Comparison of ENCODE assay signal across 11 mouse cellular contexts in genomic region chr13:107961972-107962371, GRCm38 (mm10).
DNase-seq lines count a peak whose midpoint lies in the region; ATAC-seq and TF ChIP-seq lines count a peak whose summit lies in the region.
"Had no signal": no experiment of that assay in that cellular context is flagged by ENCODE, and none has a peak within 500 bp of the region (broad histone marks: within the 10 kb centered on the region; RNA-seq: fewer than 3 reads in every experiment).

No protein-coding gene starts in this region.

- peak overlapping the region; percentile 25; the same call in 1 of the 2 replicates for H3K27ac ChIP-seq in hindbrain, embryonic 13.5 days
- no peak overlapping the region for H3K27ac ChIP-seq in hindbrain, embryonic 11.5 days (ENCODE audit: low read depth, low read length)
- H3K27ac ChIP-seq in hindbrain, postnatal 0 days: no peak overlapping the region
- no peak overlapping the region for H3K27ac ChIP-seq in thymus, adult 2 months (ENCODE audit: control insufficient read depth, insufficient read depth, low read length)
- H3K27ac ChIP-seq: liver, embryonic 13.5 days had no signal

- H3K4me2 ChIP-seq in hindbrain, embryonic 13.5 days: no peak overlapping the region
- H3K4me2 ChIP-seq in hindbrain, embryonic 11.5 days (replicated peaks; ENCODE audit: low read depth, low read length): no peak overlapping the region
- no peak overlapping the region for H3K4me2 ChIP-seq in hindbrain, postnatal 0 days (ENCODE audit: low read depth, low read length)
- H3K4me2 ChIP-seq: liver, embryonic 13.5 days had no signal

- H3K4me3 ChIP-seq in hindbrain, embryonic 13.5 days: no peak overlapping the region
- H3K4me3 ChIP-seq in hindbrain, embryonic 11.5 days (ENCODE audit: low read depth, low read length): no peak overlapping the region
- H3K4me3 ChIP-seq in hindbrain, postnatal 0 days (ENCODE audit: low read length): no peak overlapping the region
- H3K4me3 ChIP-seq in thymus, adult 2 months (ENCODE audit: control insufficient read depth, insufficient read depth, low read length): no peak overlapping the region
- H3K4me3 ChIP-seq: liver, embryonic 13.5 days had no signal

- no peaks in the 10 kb centered on the region for H3K27me3 ChIP-seq in hindbrain, embryonic 13.5 days
- H3K27me3 ChIP-seq in hindbrain, embryonic 11.5 days (ENCODE audit: control insufficient read depth, insufficient read depth, low read length): no peaks in the 10 kb centered on the region
- H3K27me3 ChIP-seq in hindbrain, postnatal 0 days (ENCODE audit: insufficient read depth, low read length): no peaks in the 10 kb centered on the region
- no peaks in the 10 kb centered on the region for H3K27me3 ChIP-seq in thymus, adult 2 months (ENCODE audit: control insufficient read depth, insufficient read depth, low read length)
- H3K27me3 ChIP-seq: CH12.LX; liver, embryonic 13.5 days had no signal

- no peak for TF ChIP-seq POLR2A in thymus, adult 2 months (IDR thresholded peaks at IDR 0.05; ENCODE audit: control insufficient read depth, extremely low read depth, insufficient read depth, low read length, poor library complexity)

- 39% methylated on average over 4 of the region's 4 CpGs for WGBS in hindbrain, embryonic 13.5 days
- WGBS in hindbrain, embryonic 11.5 days: 64% methylated on average over 4 of the region's 4 CpGs
- 38% methylated on average over 4 of the region's 4 CpGs for WGBS in hindbrain, postnatal 0 days
- 92% methylated on average over 4 of the region's 4 CpGs for WGBS in thymus, adult 2 months

- no peak for DNase-seq in hindbrain, embryonic 11.5 days (ENCODE audit: low spot score)
- peak; percentile 25 for DNase-seq in hindbrain, postnatal 0 days (ENCODE audit: low spot score)
- peak; percentile 67 for DNase-seq in kidney, adult 9 months
- DNase-seq in lung, postnatal 10 days: peak; percentile 34
- no peak for DNase-seq in thymus, adult 2 months
- no peak for DNase-seq in ovary, postnatal 36 days (ENCODE audit: low spot score)
- no peak for DNase-seq in cerebellum, postnatal 4 days (ENCODE audit: low spot score in 2 of 2)
- DNase-seq: forebrain, postnatal 0 days; liver, embryonic 13.5 days had no signal

- ATAC-seq in hindbrain, embryonic 13.5 days (ENCODE audit: low FRiP score): 0 out of 2 replicates have a peak, but pooled peaks have one; percentile 15
- ATAC-seq in hindbrain, embryonic 11.5 days (ENCODE audit: low FRiP score): no peak
- ATAC-seq in hindbrain, postnatal 0 days: no peak
- ATAC-seq: forebrain, postnatal 0 days had no signal

- no peak for TF ChIP-seq CTCF in hindbrain, postnatal 0 days (IDR thresholded peaks at IDR 0.05; ENCODE audit: low read depth)
- no peak for TF ChIP-seq CTCF in thymus, adult 2 months (IDR thresholded peaks at IDR 0.05; ENCODE audit: borderline replicate concordance, control insufficient read depth, extremely low read depth, insufficient read depth, low read length, poor library complexity)

- no peaks in the 10 kb centered on the region for H3K9me3 ChIP-seq in hindbrain, embryonic 13.5 days
- H3K9me3 ChIP-seq in hindbrain, embryonic 11.5 days (ENCODE audit: control insufficient read depth, low read length): no peaks in the 10 kb centered on the region
- no peaks in the 10 kb centered on the region for H3K9me3 ChIP-seq in hindbrain, postnatal 0 days (ENCODE audit: low read length)
- H3K9me3 ChIP-seq: liver, embryonic 13.5 days had no signal

- no peak overlapping the region for H3K9ac ChIP-seq in hindbrain, embryonic 13.5 days
- no peak overlapping the region for H3K9ac ChIP-seq in hindbrain, embryonic 11.5 days (ENCODE audit: low read depth, low read length)
- no peak overlapping the region for H3K9ac ChIP-seq in hindbrain, postnatal 0 days (replicated peaks; ENCODE audit: low read length)
- H3K9ac ChIP-seq: forebrain, postnatal 0 days; liver, embryonic 13.5 days had no signal

- peaks cover 21% of the 10 kb centered on the region for H3K4me1 ChIP-seq in hindbrain, embryonic 13.5 days (replicated peaks)
- no peaks in the 10 kb centered on the region; the same call in 1 of the 2 replicates for H3K4me1 ChIP-seq in hindbrain, embryonic 11.5 days (replicated peaks; ENCODE audit: control insufficient read depth, insufficient read depth, low read length)
- H3K4me1 ChIP-seq in hindbrain, postnatal 0 days (ENCODE audit: insufficient read depth, low read length): no peaks in the 10 kb centered on the region
- no peaks in the 10 kb centered on the region for H3K4me1 ChIP-seq in thymus, adult 2 months (replicated peaks; ENCODE audit: control insufficient read depth, insufficient read depth, low read length)

- H3K36me3 ChIP-seq in hindbrain, embryonic 13.5 days: no peaks in the 10 kb centered on the region
- no peaks in the 10 kb centered on the region for H3K36me3 ChIP-seq in hindbrain, embryonic 11.5 days (ENCODE audit: control insufficient read depth, insufficient read depth, low read length)
- H3K36me3 ChIP-seq in hindbrain, postnatal 0 days (ENCODE audit: insufficient read depth, low read length): no peaks in the 10 kb centered on the region
- no peaks in the 10 kb centered on the region for H3K36me3 ChIP-seq in thymus, adult 2 months (ENCODE audit: control insufficient read depth, insufficient read depth, low read length)
- H3K36me3 ChIP-seq: liver, embryonic 13.5 days had no signal

Comparison
In these comparisons a context has a peak if more than half of its experiments do, and no peak if none do; other contexts are left out.
1. DNase-seq: peak in hindbrain, postnatal 0 days (single experiment), kidney, adult 9 months (single experiment) and lung, postnatal 10 days (single experiment); none in hindbrain, embryonic 11.5 days (single experiment), thymus, adult 2 months (single experiment), ovary, postnatal 36 days (single experiment) and cerebellum, postnatal 4 days (0 of 2).